Mouse (Mus musculus) heart, embryonic 16.5 days (tissue): Measurements from ENCODE around the gene Tigar. TPM values are rescaled to one million over a fixed set of nuclear protein-coding genes. Genes with fewer than 3 reads are reported as not detected.

Experiments used
- ATAC-seq: fragments of 200-750 bp; cut with Nextera tagmentation; replicated peaks from 2 replicates; pipeline ENCODE4 v1.8.0; 2017; ENCODE audit warnings: moderate number of reproducible peaks; ENCODE audit not compliant: insufficient read depth, low FRiP score; ENCODE audit errors: extremely low read depth
- H3K27ac ChIP-seq: fragments of 300-500 bp; sonication (generic); 2 replicates; pipeline ENCODE4 v1.5.1; 2014; ENCODE audit warnings: mild to moderate bottlenecking, low read length, control low read depth, moderate library complexity
- H3K27me3 ChIP-seq: fragments of 300-500 bp; sonication (generic); 2 replicates; pipeline ENCODE4 v1.6.1; 2014; ENCODE audit warnings: low read length, mixed read lengths; ENCODE audit not compliant: control insufficient read depth, insufficient read depth
- H3K36me3 ChIP-seq: fragments of 300-500 bp; sonication (generic); 2 replicates; pipeline ENCODE4 v1.6.1; 2014; ENCODE audit not compliant: control insufficient read depth, insufficient read depth
- H3K4me1 ChIP-seq: fragments of 300-500 bp; sonication (generic); 2 replicates; pipeline ENCODE4 v1.6.1; 2014; ENCODE audit warnings: low read length, mixed read lengths; ENCODE audit not compliant: control insufficient read depth, insufficient read depth
- H3K4me2 ChIP-seq: fragments of 300-500 bp; sonication (generic); 2 replicates; pipeline ENCODE4 v1.6.1; 2014; ENCODE audit warnings: low read depth, mild to moderate bottlenecking, control low read depth, low read length
- H3K4me3 ChIP-seq: fragments of 300-500 bp; sonication (generic); 2 replicates; pipeline ENCODE4 v1.5.1; 2014; ENCODE audit warnings: mild to moderate bottlenecking, control low read depth, low read length
- H3K9ac ChIP-seq: fragments of 300-500 bp; sonication (generic); 2 replicates; pipeline ENCODE4 v1.6.1; 2014; ENCODE audit warnings: low read length, control low read depth
- H3K9me3 ChIP-seq: fragments of 300-500 bp; sonication (generic); replicated peaks from 2 replicates; pipeline ENCODE4 v1.6.1; 2016; ENCODE audit warnings: low read length; ENCODE audit not compliant: control insufficient read depth
- WGBS: fragments of 180-500 bp; shearing (Covaris S2); extraction: QIAGEN DNeasy Blood & Tissue Kit; methylation state at CpG from one replicate; pipeline ENCODE4 v1.1.7; 2014; 5-methylcytosine and 5-hydroxymethylcytosine counted together
- polyA plus RNA-seq: library from polyadenylated mRNA; unstranded; fragments of >200 nt; fragmentation: Nextera tagmentation; extraction: Ambion mirVana; gene quantifications from 2 replicates; pipeline ENCODE4 v1.2.1, GENCODE M21; 2015

The Tigar gene
- polyA plus RNA-seq, 1 experiment from 2014 or later, result 7.7 TPM

DNA sequence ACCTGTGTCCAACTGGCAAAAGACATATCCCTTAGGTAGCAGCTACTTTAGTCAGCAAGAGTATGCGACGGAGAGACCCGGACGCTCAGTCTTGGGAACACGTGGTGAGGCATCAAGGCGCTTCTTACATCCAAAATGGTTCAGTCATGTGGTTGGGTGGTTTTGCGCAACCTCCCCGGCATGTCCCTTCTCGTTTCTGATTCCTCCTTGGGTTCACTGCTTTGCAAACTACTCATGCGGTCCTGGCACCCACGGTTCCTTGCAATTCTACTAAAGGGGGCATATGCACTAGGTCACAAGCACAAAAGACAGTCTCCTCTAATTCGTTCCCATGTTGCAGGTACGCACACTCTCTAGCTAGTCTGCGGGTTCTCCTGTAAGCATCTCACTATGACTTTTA, 20.3 kb upstream of the Tigar start:
- peaks cover 39% of the 10 kb centered on the region for H3K36me3 ChIP-seq
- WGBS, result 92% methylated on average over 14 of the region's 14 CpGs

DNA sequence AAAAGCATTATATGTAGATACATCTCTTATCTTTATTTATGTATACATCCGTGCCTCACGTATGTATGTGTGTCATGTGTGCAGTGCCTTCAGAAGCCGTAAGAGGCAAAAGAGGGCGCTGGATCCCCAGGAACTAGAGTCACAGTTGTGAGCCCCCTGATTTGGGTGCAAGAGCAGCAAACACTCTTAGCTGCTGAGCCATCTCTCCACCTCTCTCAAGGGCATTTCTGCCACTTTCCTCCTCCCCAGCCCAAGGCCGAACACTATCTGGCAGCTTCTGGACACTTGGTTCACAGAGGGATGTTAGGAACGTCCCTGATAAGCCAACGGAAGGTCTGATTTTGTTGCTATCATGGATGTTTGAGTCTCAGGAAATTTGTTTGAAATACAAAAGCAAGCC, 14.1 kb upstream of the Tigar start:
- WGBS, result 65% methylated on average over 7 of the region's 7 CpGs
- H3K27ac ChIP-seq, result no peak overlapping the region

More for the DNA sequence above, 20.3 kb upstream of the Tigar start:
- Histone ChIP-seq H3K4me3 (no peak overlapping the region), H3K9me3 (no peaks in the 10 kb centered on the region), H3K9ac (no peak overlapping the region), H3K4me1 (no peaks in the 10 kb centered on the region), H3K27ac (no peak overlapping the region), H3K4me2 (no peak overlapping the region), H3K27me3 (no peaks in the 10 kb centered on the region)
- ATAC-seq, result no peak

DNA sequence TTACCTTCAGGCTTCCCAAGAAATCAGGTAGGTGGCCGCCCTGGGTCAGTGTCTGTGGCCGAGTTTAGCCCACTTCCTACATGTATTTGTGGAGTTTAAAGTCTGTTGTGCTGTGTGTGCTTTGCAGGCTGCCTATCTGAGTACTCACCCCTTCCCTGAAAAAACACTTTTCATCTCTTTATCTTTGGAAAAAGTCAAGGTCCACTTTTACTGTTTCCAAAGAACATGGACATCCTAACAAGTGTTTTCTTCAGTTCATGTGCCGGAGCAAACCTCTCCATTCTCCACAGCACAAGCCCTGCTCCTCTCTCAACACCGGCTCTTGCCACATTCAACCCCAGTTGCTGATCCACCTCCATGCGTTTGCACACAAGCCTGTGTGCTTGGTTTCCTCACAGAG, 13.6 kb upstream of the Tigar start:
- H3K4me3 ChIP-seq, result no peak overlapping the region
- 79% methylated on average over 5 of the region's 5 CpGs for WGBS
- no peak overlapping the region for H3K4me2 ChIP-seq
- no peaks in the 10 kb centered on the region for H3K9me3 ChIP-seq
- H3K9ac ChIP-seq, result no peak overlapping the region
- no peak overlapping the region for H3K27ac ChIP-seq
- H3K27me3 ChIP-seq, result no peaks in the 10 kb centered on the region
- no peaks in the 10 kb centered on the region for H3K4me1 ChIP-seq
- ATAC-seq, result no peak
- peaks cover 3% of the 10 kb centered on the region for H3K36me3 ChIP-seq

More for the DNA sequence above, 14.1 kb upstream of the Tigar start:
- H3K4me2 ChIP-seq, result no peak overlapping the region
- H3K4me1 ChIP-seq, result no peaks in the 10 kb centered on the region
- peaks cover 7% of the 10 kb centered on the region for H3K36me3 ChIP-seq
- ATAC-seq, result no peak
- H3K9ac ChIP-seq, result no peak overlapping the region
- H3K27me3 ChIP-seq, result no peaks in the 10 kb centered on the region
- H3K9me3 ChIP-seq, result no peaks in the 10 kb centered on the region
- H3K4me3 ChIP-seq, result no peak overlapping the region

- H3K36me3 ChIP-seq, result no peaks in the 10 kb centered on the region
- no peak overlapping the region for H3K27ac ChIP-seq
- H3K4me3 ChIP-seq, result no peak overlapping the region
- H3K27me3 ChIP-seq, result no peaks in the 10 kb centered on the region
- 74% methylated on average over 4 of the region's 4 CpGs for WGBS
- no peak overlapping the region for H3K9ac ChIP-seq
- ATAC-seq, result peak; percentile 49; the same call in 1 of the 2 replicates
- H3K4me2 ChIP-seq, result no peak overlapping the region
- no peaks in the 10 kb centered on the region for H3K4me1 ChIP-seq
- H3K9me3 ChIP-seq, result no peaks in the 10 kb centered on the region
Observed at GRCm38 (mm10) chr6:127122221-127122806, 13.0 kb upstream of the Tigar start.

DNA sequence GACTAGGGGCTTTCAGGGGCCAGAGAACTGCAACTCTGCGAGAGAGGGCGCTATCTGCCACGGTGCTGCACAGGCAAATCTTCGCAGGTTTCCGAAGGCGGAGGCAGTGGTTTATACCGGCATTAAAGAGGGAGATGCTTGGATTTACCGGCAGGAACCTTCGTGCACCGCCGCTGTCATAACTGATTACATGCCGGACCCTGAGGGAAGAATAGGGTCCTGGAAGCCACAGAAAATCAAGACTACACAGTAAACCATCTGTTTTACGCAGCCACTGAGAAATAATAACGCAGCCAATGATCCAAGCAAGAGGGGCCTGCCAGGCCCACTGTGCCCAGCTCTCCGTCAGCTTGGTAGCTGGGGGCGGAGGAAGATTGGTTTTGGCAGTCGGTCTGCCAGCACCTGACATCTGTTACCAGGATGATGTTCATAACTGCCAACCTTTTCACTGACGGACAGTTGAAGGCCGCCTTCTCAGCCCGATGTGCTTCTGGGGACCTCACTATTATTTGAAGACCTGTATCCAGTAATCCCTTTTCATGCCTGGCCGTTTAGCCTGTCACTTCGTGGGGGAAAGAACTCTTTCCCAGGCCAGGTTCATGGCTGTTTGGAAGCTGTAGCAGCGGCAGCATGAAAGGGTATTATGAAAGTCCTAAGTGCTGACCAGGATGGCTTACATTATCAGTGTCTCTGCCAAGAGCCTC, 5.5 kb upstream of the Tigar start:
- Histone ChIP-seq H3K9ac (no peak overlapping the region), H3K4me3 (no peak overlapping the region), H3K4me2 (no peak overlapping the region), H3K27ac (no peak overlapping the region), H3K4me1 (peaks cover under 1% of the 10 kb centered on the region), H3K27me3 (no peaks in the 10 kb centered on the region), H3K9me3 (no peaks in the 10 kb centered on the region), H3K36me3 (no peaks in the 10 kb centered on the region)
- ATAC-seq, result no peak
- WGBS, result 71% methylated on average over 23 of the region's 23 CpGs

DNA sequence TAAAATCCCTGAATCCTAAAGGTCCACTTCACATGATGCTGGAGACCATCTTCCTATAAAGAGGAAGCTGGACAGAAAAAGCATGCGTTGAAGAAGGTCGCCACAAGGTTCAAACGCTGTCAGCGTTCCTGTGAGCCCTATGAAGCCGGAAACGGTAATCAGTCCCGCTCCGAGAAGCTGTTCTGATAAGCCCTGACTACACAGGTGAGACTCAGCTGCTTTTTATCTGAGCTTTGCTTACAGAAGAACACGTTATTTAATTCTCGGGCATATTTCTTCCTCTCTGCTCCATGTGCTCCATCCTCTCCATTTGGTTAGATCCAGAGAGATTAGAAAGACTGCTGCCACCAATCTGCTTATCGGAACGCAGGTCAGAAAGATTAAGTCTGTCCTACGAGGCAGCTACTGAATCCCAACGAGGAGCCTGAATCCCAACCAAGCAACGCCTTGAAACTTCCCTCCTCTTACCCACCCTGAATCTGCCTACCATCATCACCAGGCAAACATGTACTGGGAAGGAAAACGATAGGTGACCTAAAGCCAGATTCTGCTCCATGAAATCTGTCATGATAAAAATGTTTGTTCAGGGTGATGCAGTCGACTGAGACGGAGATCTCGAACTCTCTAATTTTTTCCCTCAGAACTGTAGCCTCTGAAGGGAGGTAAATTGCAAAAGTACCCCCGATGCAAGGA, 843 bp downstream of the Tigar start:
- H3K27me3 ChIP-seq, result no peaks in the 10 kb centered on the region

DNA sequence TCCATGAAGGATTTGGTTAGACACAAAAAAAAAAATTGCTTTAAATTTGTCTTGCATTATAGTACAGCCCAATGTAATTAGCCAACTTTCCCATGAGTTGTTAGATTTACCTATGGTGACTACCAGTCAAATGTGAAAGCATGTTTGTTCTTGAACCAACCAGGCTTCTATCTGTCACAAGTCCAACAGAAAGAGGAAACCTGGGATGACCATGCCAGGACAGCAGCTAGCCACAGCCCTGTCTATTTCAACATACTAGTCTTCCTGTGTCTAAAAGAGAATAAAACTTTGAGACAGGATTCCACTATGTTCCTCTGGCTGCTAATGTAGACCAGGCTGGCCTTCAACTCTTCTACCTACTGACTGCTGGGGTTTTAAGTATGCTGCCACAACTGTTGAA, 1.9 kb downstream of the Tigar start:
- no peaks in the 10 kb centered on the region for H3K36me3 ChIP-seq
- H3K27me3 ChIP-seq, result no peaks in the 10 kb centered on the region
- H3K9ac ChIP-seq, result no peak overlapping the region
- no peak for ATAC-seq
- H3K4me3 ChIP-seq, result no peak overlapping the region
- no peak overlapping the region for H3K27ac ChIP-seq
- peaks cover 20% of the 10 kb centered on the region for H3K4me1 ChIP-seq
- peaks cover 3% of the 10 kb centered on the region; the same call in 1 of the 2 replicates for H3K9me3 ChIP-seq
- no peak overlapping the region for H3K4me2 ChIP-seq

More for the DNA sequence above, 843 bp downstream of the Tigar start:
- Histone ChIP-seq H3K4me1 (peaks cover 20% of the 10 kb centered on the region), H3K4me3 (peak overlapping the region; percentile 80), H3K36me3 (no peaks in the 10 kb centered on the region), H3K27ac (no peak overlapping the region; the same call in 1 of the 2 replicates), H3K4me2 (peak overlapping the region; percentile 97), H3K9me3 (no peaks in the 10 kb centered on the region), H3K9ac (peak overlapping the region; percentile 78)
- 9% methylated on average over 20 of the region's 20 CpGs for WGBS
- ATAC-seq, result no peak

DNA sequence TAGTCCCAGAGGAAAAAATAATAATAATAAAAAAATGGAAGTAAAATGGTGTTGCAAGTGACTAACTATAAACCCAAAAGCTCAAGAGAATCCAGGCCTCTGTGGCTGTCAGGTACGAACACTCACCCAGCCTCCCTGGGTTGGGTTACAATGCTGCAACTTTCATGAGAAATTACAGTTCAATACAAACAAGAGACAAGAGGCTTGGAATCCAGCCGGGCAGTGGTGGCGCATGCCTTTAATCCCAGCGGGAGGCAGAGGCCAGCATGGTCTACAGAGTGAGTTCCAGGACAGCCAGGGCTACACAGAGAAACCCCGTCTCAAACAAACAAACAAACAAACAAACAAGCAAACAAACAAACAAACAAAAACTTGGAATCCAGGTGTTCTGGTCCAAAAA, 2.6 kb downstream of the Tigar start:
- no peak overlapping the region for H3K9ac ChIP-seq
- ATAC-seq, result no peak
- H3K4me2 ChIP-seq, result no peak overlapping the region
- 64% methylated on average over 5 of the region's 5 CpGs for WGBS
- no peaks in the 10 kb centered on the region for H3K27me3 ChIP-seq
- peaks cover 20% of the 10 kb centered on the region for H3K4me1 ChIP-seq
- peak overlapping the region; percentile 55 for H3K27ac ChIP-seq
- no peaks in the 10 kb centered on the region; the same call in 1 of the 2 replicates for H3K36me3 ChIP-seq
- H3K9me3 ChIP-seq, result peaks cover 3% of the 10 kb centered on the region; the same call in 1 of the 2 replicates
- no peak overlapping the region for H3K4me3 ChIP-seq

- H3K27ac ChIP-seq, result peak overlapping the region; percentile 55
- H3K4me2 ChIP-seq, result peak overlapping the region; percentile 10; the same call in 1 of the 2 replicates
Observed at GRCm38 (mm10) chr6:127106189-127106588, 3.2 kb downstream of the Tigar start.

More at GRCm38 (mm10) chr6:127106189-127106588, 3.2 kb downstream of the Tigar start:
- H3K27me3 ChIP-seq, result no peaks in the 10 kb centered on the region
- peak overlapping the region; percentile 6 for H3K9ac ChIP-seq
- peaks cover 3% of the 10 kb centered on the region; the same call in 1 of the 2 replicates for H3K9me3 ChIP-seq
- peaks cover 2% of the 10 kb centered on the region; the same call in 1 of the 2 replicates for H3K36me3 ChIP-seq
- H3K4me3 ChIP-seq, result no peak overlapping the region
- ATAC-seq, result no peak
- H3K4me1 ChIP-seq, result peaks cover 20% of the 10 kb centered on the region
- WGBS, result 72% methylated on average over 5 of the region's 5 CpGs
